Mouse (Mus musculus) embryo, embryonic 10 days (tissue): ENCODE results near the gene Chd1l.

ENCODE experiments used
- DNase-seq: peaks from one replicate; pipeline ENCODE4 v3.0.0-alpha.2; 2015; ENCODE audit warnings: low spot score

The Chd1l gene

GRCm38 (mm10) chr3:97617091-97617825 is 7.3 kb upstream of the Chd1l start:
- DNase-seq: no peak

DNA sequence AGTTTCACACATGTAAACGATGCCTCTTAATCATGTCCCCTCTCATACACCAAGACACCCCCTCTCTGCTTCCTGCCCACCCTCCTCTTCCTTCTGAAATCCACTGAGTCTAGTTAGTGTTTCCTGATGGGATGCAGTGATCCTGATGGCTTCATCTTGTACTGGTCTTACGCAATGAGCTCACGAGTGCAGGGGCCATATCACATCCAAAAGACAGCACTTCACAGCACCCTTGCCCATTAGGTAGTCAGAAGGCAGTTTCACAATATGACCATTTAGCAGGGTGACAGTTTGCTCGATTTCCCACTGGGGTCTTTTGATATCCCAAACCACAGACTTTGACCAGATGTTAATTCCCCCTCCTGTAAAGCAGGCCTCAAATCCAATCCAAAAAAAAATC is 5.9 kb upstream of the Chd1l start:
- no peak for DNase-seq

DNA sequence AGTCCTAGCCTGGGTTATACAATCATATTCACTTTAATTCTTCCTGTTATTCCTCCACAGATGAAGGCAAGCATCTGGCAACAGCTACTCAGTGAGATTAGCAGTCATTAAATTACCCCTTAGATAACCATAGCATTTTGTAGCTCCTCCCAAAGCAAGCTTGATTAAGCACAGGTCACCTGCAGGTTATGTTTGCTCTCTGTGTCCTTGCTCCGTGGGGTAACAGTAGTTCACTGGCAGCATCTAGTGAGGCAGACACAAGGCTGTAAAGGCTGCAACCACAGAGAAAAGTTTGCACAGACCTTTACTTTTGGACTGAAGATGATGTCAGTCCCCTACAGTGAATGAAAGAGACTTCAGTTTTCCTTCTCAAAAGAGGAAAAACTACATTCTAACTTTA is 5.2 kb upstream of the Chd1l start:
- no peak for DNase-seq

- no peak for DNase-seq
Observed at GRCm38 (mm10) chr3:97611021-97611420, 1.0 kb upstream of the Chd1l start.

DNA sequence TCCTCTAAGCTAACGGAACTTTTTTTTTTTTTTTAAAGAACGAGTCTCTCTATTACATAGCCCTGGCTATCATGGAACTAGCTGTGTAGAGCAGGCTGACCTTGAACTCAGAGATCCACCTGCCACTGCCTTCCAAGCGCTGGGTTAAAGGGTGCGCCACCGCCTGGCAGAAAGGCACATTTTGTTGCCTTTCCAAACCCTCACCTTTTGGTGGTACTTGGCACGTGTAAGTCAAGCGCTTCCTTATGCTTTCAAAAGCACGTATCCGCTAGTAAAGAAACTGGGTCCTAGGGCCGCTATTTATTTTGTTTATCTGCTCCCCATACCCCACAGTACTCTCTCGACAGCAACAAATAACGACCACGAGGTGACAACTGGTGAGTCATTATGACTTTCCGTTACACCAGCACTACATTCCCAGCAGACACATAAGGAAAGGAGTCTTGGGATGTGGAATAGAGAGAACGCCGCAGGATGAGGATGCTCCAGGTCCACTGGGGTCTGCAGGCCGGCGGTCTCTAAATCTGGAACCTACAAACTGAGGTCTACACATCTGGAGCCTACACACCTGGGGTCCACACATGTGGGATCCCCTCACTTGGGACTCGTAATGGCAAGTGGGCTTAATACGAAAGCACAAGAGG is 680 bp downstream of the Chd1l start:
- peak; percentile 70 for DNase-seq

GRCm38 (mm10) chr3:97600050-97600832 is 9.8 kb downstream of the Chd1l start:
- no peak for DNase-seq

- no peak for DNase-seq
Observed at GRCm38 (mm10) chr3:97596796-97597195, 13.2 kb downstream of the Chd1l start.

- no peak for DNase-seq
Observed at GRCm38 (mm10) chr3:97595066-97595465, 14.9 kb downstream of the Chd1l start.

- DNase-seq: no peak
Observed at GRCm38 (mm10) chr3:97594140-97594539, 15.9 kb downstream of the Chd1l start.

- DNase-seq: no peak
Observed at GRCm38 (mm10) chr3:97593089-97593488, 16.9 kb downstream of the Chd1l start.

GRCm38 (mm10) chr3:97590699-97591098 is 19.3 kb downstream of the Chd1l start:
- no peak for DNase-seq

DNA sequence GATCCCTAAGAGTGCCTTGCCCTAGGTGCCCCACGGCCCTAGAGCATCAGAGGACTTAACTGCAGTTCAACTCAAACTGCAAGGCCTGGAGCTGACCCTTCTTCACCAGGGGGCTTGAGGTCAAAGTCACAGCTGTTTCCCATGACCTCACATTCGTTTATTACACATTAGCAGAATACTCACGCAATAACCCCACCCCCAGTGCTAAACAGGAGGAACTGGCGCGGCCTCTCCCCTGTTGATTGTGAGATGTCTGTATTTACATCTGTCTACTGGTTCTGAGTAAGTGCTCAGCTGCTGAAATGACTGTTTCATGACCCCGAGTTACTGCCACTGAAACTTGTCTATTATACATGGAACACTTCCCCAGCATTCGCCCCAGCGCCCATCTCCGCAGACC is 22.3 kb downstream of the Chd1l start:
- DNase-seq: peak; percentile 8

DNA sequence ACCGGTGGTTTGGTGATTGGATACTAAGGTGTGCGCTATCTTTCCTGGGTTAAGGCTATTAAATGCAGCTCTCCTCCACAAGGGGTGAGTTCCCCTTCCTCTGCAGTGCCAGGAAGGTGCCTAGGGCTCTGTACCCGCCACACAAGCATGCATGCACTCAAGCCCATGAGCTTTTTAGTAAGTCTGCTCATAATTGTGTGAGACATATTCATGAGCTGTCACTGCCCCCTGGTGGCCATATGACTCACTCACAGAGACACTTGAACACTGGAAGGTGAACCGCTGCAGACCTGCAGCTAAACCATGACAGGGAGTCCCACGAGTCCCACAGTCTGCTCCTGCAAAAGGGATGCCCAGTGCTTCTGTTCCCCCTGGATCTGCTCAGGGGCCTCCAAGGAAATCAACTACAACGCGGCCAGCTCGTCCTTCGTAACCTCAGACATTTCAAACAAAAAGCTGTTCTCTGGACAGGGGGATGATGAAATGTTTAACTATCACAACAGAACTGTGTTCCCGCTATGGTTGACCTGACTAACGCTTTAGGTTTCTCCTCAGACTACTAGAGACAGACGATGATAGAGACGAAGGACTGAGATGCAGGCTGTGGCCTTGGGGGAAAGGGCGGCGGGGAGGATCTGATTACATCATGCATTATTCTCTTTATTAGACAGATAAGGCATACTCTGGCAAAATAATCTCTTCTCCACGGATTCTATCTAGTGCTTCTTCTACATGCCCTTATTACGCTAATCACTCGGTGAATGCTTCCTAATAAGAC is 24.4 kb downstream of the Chd1l start:
- DNase-seq: peak; percentile 93

GRCm38 (mm10) chr3:97573807-97574206 is 36.2 kb downstream of the Chd1l start:
- DNase-seq: no peak

DNA sequence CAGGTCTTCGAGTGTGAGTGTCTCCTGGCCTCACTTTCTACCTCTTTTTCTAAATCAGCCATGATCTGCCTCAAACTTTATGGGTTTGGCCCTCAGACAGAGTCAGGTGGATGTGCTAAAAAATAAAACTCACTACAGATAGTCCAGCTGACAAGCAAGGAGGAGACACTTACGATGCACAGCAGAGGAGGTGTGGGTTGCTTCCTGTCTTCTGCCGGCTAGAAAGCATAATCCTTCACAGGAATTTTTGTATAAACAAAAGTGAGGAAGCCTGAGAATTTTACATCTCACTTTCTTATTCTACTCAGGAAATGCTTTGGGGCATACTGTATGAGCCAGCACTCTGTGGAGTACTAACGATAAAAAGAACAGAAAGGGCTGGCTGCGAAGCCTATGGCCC is 45.4 kb downstream of the Chd1l start:
- no peak for DNase-seq

GRCm38 (mm10) chr3:97558554-97558953 is 51.4 kb downstream of the Chd1l start:
- no peak for DNase-seq

GRCm38 (mm10) chr3:97546205-97546604 is 63.8 kb downstream of the Chd1l start:
- DNase-seq: no peak

DNA sequence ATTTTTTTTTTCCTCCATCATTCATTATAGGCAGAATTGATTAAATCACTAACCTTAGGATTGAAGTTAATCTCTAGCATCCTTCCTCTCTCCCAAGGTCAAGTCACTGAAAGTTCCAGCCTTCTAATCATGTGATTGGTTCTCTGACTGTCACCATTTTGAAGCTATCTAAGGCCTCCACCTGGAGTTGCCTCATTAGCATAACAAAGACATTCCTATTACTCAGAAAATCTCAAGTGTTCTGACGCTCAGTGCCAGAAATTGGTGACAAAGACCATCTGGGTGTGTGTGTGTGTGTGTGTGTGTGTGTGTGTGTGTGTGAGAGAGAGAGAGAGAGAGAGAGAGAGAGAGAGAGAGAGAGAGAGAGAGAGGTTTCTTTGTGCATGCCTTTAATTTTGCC is 69.8 kb downstream of the Chd1l start:
- DNase-seq: no peak

DNA sequence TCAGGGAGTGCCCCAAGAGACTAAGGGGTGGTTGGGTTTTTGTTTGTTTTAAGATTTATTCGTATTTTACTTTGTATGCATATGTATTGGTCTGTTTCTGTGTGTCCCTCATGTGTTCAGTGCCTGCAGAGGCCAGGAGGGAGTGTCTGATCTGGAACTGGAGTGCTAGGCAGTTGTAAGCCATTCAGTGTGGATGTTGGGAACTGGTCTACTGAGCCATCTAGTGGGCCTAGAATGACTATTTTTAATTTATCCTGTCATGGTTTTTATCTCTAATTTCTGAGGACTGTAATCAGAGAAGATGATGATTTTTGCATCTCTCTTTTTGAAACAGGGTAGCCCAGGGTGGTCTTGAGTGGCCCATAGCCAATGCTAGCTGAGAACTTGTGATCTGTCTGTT is 71.4 kb downstream of the Chd1l start:
- no peak for DNase-seq

- DNase-seq: no peak
Observed at GRCm38 (mm10) chr3:97537006-97537405, 73.0 kb downstream of the Chd1l start.

DNA sequence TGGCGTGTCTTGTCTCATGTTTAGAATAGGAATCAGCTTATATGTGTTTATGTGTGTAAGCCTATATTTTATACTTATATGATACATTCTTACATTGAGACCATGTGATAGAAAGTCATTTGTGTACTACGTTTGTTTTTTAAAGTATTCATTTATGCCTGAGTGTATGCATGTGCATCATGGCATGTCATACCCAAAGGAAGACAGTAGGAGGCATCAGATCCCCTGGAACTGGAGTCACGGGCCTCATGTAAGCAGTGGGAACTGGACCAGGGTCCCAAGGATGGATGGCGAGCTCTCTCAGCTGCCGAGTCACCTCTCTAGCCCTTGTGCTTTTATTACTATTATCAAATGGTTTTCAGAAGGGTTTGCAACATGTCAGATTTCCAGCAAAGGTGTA is 74.3 kb downstream of the Chd1l start:
- no peak for DNase-seq

DNA sequence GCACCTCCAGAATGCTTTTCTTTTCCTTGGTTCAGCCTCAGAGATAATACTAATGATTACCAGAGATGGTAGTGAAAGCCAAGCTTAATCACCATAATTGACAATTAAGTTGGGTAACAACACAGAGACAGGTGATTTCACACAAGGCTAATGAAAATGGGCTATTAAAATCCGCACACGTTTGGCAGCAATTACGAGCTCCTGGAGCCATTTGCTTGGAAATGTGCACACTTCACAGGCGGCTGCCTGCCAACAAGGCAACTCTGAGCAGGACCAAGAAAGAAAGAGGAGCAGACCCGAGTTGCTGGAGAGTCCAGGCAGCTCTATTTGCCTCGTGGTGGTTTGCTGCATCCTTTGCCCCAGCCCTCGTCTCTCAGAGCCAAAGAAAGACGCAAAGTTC is 84.5 kb downstream of the Chd1l start:
- DNase-seq: no peak
